Mouse (Mus musculus) midbrain, embryonic 14.5 days (tissue): ENCODE results near the gene Gm20388. TPM values are rescaled to one million over a fixed set of nuclear protein-coding genes. Genes with fewer than 3 reads are reported as not detected.
A peak's percentile ranks its signal among the peaks of the same experiment; 100 is the strongest.

Experiments
- ATAC-seq: fragments of 200-750 bp; cut with Nextera tagmentation; 2 replicates; pipeline ENCODE4 v1.8.0; 2017; ENCODE audit warnings: moderate number of reproducible peaks, moderate library complexity; ENCODE audit not compliant: low FRiP score, low TSS enrichment
- DNase-seq: peaks from one replicate; pipeline ENCODE4 v3.0.0-alpha.2; 2015
- H3K27ac ChIP-seq: fragments of 300-500 bp; sonication (generic); replicated peaks from 2 replicates; pipeline ENCODE4 v1.5.1; 2014; ENCODE audit warnings: mild to moderate bottlenecking, low read depth, low read length, moderate library complexity
- H3K27me3 ChIP-seq: fragments of 300-500 bp; sonication (generic); 2 replicates; pipeline ENCODE4 v1.6.1; 2014; ENCODE audit warnings: low read length, control low read depth, mixed read lengths; ENCODE audit not compliant: control insufficient read depth, insufficient read depth
- H3K36me3 ChIP-seq: fragments of 300-500 bp; sonication (generic); 2 replicates; pipeline ENCODE4 v1.6.1; 2014; ENCODE audit warnings: low read length, control low read depth; ENCODE audit not compliant: control insufficient read depth, insufficient read depth
- H3K4me1 ChIP-seq: fragments of 300-500 bp; sonication (generic); 2 replicates; pipeline ENCODE4 v1.6.1; 2014; ENCODE audit warnings: mild to moderate bottlenecking, antibody characterized with exemption, low read length, control low read depth; ENCODE audit not compliant: control insufficient read depth, insufficient read depth
- H3K4me2 ChIP-seq: fragments of 300-500 bp; sonication (generic); 2 replicates; pipeline ENCODE4 v1.6.1; 2014; ENCODE audit warnings: mild to moderate bottlenecking, low read length, moderate library complexity
- H3K4me3 ChIP-seq: fragments of 300-500 bp; sonication (generic); replicated peaks from 2 replicates; pipeline ENCODE4 v1.5.1; 2014; ENCODE audit warnings: low read depth, low read length
- H3K9ac ChIP-seq: fragments of 300-500 bp; sonication (generic); replicated peaks from 2 replicates; pipeline ENCODE4 v1.6.1; 2014; ENCODE audit warnings: mild to moderate bottlenecking, low read length, moderate library complexity
- H3K9me3 ChIP-seq: fragments of 300-500 bp; sonication (generic); 2 replicates; pipeline ENCODE4 v1.6.1; 2016; ENCODE audit warnings: low read length, control low read depth, mixed read lengths; ENCODE audit not compliant: control insufficient read depth
- WGBS: fragments of 180-500 bp; shearing (Covaris S2); extraction: QIAGEN DNeasy Blood & Tissue Kit; methylation state at CpG from one replicate; pipeline ENCODE4 v1.1.7; 2014; 5-methylcytosine and 5-hydroxymethylcytosine counted together
- polyA plus RNA-seq: library from polyadenylated mRNA; unstranded; fragments of >200 nt; fragmentation: Nextera tagmentation; extraction: Ambion mirVana; gene quantifications from 2 replicates; pipeline ENCODE4 v1.2.1, GENCODE M21; 2014

Gene Gm20388
- polyA plus RNA-seq, 1 experiment from 2014 or later: 4.1 TPM

DNA sequence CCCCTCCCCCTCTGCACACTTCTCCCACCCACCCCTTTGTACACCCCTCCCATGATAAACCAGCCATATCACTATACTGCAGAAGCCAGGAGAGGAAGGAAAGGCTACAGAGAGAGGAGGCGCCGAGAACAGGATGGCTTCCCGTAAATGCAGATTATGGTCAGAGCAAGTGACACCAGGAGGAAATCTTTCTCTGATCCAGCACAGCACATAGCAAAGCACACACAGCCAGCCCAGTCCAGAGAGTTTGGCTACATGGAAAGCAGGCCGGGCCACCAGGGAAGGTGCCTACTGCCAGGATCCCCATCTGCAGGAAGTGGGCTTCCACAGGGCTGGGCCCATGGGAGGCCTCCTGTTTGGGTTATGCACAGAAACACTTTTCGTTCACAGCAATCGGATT lies 4383.8 kb downstream of the Gm20388 start:
- Histone ChIP-seq H3K4me1 (peaks cover 8% of the 10 kb centered on the region; the same call in 1 of the 2 replicates), H3K27ac (peak overlapping the region; percentile 32; the same call in 1 of the 2 replicates), H3K4me2 (no peak overlapping the region), H3K36me3 (0 out of 2 replicates have a peak, but pooled peaks cover 9% of the 10 kb centered on the region), H3K9me3 (no peaks in the 10 kb centered on the region), H3K9ac (no peak overlapping the region), H3K4me3 (no peak overlapping the region), H3K27me3 (no peaks in the 10 kb centered on the region)
- DNase-seq: no peak
- WGBS: 75% methylated on average over 6 of the region's 6 CpGs
- no peak for ATAC-seq

- ATAC-seq: no peak
- no peak overlapping the region for H3K9ac ChIP-seq
- WGBS: 77% methylated on average over 10 of the region's 10 CpGs
Observed at GRCm38 (mm10) chr8:124294900-124295299, 4384.3 kb downstream of the Gm20388 start.

GRCm38 (mm10) chr8:124295357-124295756 lies 4384.7 kb downstream of the Gm20388 start:
- ATAC-seq (no peak), DNase-seq (no peak)
- Histone ChIP-seq H3K4me1 (peaks cover 8% of the 10 kb centered on the region; the same call in 1 of the 2 replicates), H3K27ac (no peak overlapping the region), H3K9me3 (no peaks in the 10 kb centered on the region), H3K4me3 (no peak overlapping the region), H3K36me3 (0 out of 2 replicates have a peak, but pooled peaks cover 9% of the 10 kb centered on the region), H3K9ac (no peak overlapping the region), H3K4me2 (no peak overlapping the region), H3K27me3 (no peaks in the 10 kb centered on the region)
- WGBS: 92% methylated on average over 6 of the region's 6 CpGs

More at GRCm38 (mm10) chr8:124294900-124295299, 4384.3 kb downstream of the Gm20388 start:
- Histone ChIP-seq H3K27ac (0 out of 2 replicates have a peak overlapping the region, but pooled peaks have one; percentile 32), H3K9me3 (no peaks in the 10 kb centered on the region), H3K4me3 (no peak overlapping the region), H3K36me3 (0 out of 2 replicates have a peak, but pooled peaks cover 9% of the 10 kb centered on the region), H3K4me2 (no peak overlapping the region), H3K4me1 (peaks cover 8% of the 10 kb centered on the region; the same call in 1 of the 2 replicates), H3K27me3 (no peaks in the 10 kb centered on the region)
- DNase-seq: no peak

GRCm38 (mm10) chr8:124301512-124301911 lies 4390.9 kb downstream of the Gm20388 start:
- H3K36me3 ChIP-seq: peaks cover 17% of the 10 kb centered on the region; the same call in 1 of the 2 replicates
- no peaks in the 10 kb centered on the region for H3K4me1 ChIP-seq
- H3K27me3 ChIP-seq: no peaks in the 10 kb centered on the region
- no peak overlapping the region for H3K4me2 ChIP-seq
- DNase-seq: no peak
- H3K4me3 ChIP-seq: no peak overlapping the region
- no peak overlapping the region for H3K27ac ChIP-seq
- no peaks in the 10 kb centered on the region for H3K9me3 ChIP-seq
- no peak overlapping the region for H3K9ac ChIP-seq
- ATAC-seq: no peak
- WGBS: 96% methylated on average over 4 of the region's 4 CpGs

DNA sequence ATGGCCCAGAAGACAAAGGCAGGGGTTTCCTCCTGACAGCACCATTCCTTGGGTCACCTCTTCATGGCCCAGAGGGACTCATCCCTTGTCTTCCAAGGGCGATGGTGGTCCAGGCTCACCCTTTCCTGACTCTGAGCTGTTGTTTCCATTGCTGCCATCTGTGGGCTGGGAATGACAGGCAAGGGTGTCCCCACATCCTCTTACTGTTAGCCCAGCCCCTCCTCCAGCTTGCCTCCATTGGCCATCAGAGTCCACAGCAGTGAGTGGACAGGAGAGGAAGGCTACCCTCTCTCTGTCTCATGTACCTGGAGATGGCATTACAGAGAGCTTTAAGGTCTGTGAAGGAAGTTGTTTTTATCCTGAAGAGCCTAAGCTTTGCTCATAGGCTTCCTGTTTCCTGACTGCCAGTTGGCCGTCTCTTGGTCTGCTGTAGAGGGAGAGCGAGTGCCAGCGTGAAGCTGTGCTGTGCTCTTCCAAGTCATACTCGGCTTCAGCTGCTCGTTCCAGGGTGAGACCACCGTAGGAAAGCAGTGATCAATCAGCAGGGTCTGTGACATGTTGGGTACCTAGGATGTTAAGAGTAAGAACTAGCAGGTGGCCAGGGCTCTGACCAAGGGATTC lies 4391.4 kb downstream of the Gm20388 start:
- Histone ChIP-seq H3K4me1 (no peaks in the 10 kb centered on the region), H3K36me3 (peaks cover 13% of the 10 kb centered on the region; the same call in 1 of the 2 replicates), H3K27me3 (no peaks in the 10 kb centered on the region), H3K27ac (no peak overlapping the region), H3K4me2 (no peak overlapping the region), H3K9ac (no peak overlapping the region), H3K9me3 (no peaks in the 10 kb centered on the region), H3K4me3 (no peak overlapping the region)
- 93% methylated on average over 7 of the region's 7 CpGs for WGBS
- DNase-seq (no peak), ATAC-seq (no peak)

DNA sequence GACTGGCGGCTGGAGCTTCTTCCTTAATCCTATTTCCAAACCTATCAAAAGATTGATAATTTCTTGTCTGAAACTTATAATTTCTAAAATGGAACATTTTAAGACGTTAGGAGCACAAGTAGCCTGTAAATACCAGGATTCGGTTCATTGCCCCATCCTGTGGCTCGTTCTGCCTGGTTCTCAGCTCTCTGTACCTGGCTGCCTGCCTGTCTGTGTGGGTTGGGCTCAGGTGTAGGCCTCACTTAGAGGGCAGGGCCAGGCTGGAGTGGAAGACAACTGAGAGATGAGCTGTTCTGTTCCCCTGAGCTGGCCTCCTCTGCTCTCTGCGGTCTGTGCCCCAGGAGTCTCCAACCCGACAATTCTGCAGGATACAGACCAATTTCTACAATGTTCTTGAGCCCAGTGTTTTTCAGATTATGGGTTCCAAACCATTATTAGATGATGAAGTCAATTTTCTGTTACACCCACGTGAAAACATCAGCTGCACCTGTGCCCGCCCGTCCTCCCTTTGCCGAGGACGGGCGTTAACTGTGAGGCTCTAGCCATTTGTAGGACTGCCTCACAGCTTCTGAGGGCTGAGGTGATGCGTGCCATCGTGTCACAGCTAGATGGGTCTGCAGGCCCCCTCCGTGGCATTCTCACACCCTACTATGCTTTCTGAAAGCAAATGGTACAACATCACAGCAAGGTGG lies 4392.7 kb downstream of the Gm20388 start:
- no peak overlapping the region for H3K27ac ChIP-seq
- no peak overlapping the region for H3K4me3 ChIP-seq
- WGBS: 90% methylated on average over 15 of the region's 15 CpGs
- no peaks in the 10 kb centered on the region for H3K4me1 ChIP-seq
- no peaks in the 10 kb centered on the region for H3K27me3 ChIP-seq
- ATAC-seq (no peak), DNase-seq (no peak)
- no peaks in the 10 kb centered on the region for H3K9me3 ChIP-seq
- H3K36me3 ChIP-seq: peaks cover 22% of the 10 kb centered on the region; the same call in 1 of the 2 replicates
- no peak overlapping the region for H3K4me2 ChIP-seq
- no peak overlapping the region for H3K9ac ChIP-seq

GRCm38 (mm10) chr8:124304141-124304540 lies 4393.5 kb downstream of the Gm20388 start:
- WGBS: 80% methylated on average over 4 of the region's 4 CpGs
- Histone ChIP-seq H3K9me3 (no peaks in the 10 kb centered on the region), H3K27me3 (no peaks in the 10 kb centered on the region), H3K36me3 (peaks cover 22% of the 10 kb centered on the region; the same call in 1 of the 2 replicates), H3K4me3 (no peak overlapping the region), H3K4me1 (no peaks in the 10 kb centered on the region), H3K4me2 (no peak overlapping the region), H3K27ac (no peak overlapping the region), H3K9ac (no peak overlapping the region)
- no peak for ATAC-seq
- no peak for DNase-seq

DNA sequence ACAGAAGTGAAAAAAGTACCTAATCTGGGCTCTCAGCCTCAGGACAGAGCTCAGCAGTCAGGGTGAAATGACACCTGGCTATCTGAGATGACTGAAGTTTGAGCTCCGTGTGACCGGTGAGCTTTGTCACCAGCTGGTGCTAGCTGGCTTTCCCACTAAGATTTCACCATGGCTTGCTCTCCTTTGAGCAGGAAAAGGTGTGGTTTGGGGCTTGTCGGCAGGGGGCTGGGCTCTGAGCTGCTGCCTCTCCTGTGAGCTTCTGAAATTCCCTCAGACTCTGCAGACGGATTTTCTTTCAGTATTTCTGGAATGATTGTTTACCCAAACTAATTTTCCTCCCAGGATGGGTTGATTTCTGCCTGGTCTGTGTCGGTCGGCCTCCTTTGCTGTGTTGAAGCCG lies 4395.9 kb downstream of the Gm20388 start:
- no peak for ATAC-seq
- Histone ChIP-seq H3K4me2 (no peak overlapping the region), H3K36me3 (peaks cover 28% of the 10 kb centered on the region), H3K4me3 (no peak overlapping the region), H3K27me3 (no peaks in the 10 kb centered on the region), H3K9me3 (no peaks in the 10 kb centered on the region), H3K27ac (no peak overlapping the region), H3K9ac (no peak overlapping the region), H3K4me1 (no peaks in the 10 kb centered on the region)
- WGBS: 76% methylated on average over 7 of the region's 7 CpGs
- DNase-seq: no peak
